Mouse (Mus musculus): ENCODE measurements at regions not wholly inside any gene's neighbourhood (a gene's known extent, or its start where the extent isn't known, plus 50 kb on each side); places are given as distances from the start of the nearest gene placed in this dataset.

GRCm38 (mm10) chrX:97434327-97434726 lies 57.3 kb upstream of the Eda2r start:
- no peak for DNase-seq

GRCm38 (mm10) chrX:97431391-97431803 lies 54.4 kb upstream of the Eda2r start:
- DNase-seq: peak; percentile 2
